Mouse (Mus musculus) left cerebral cortex, adult 18-20 months (tissue): Measurements from ENCODE around the gene Cpe. TPM values are rescaled to one million over a fixed set of nuclear protein-coding genes. Genes with fewer than 3 reads are reported as not detected.

ENCODE experiments used
- DNase-seq, 2 experiments: peaks; one replicate each; pipeline ENCODE4 v3.0.0; 2021 to 2022; ENCODE audit warnings: low spot score in 2 of 2, mixed read lengths in 1 of 2
- total RNA-seq, 2 experiments: library from RNA; stranded (reverse); gene quantifications; 2 replicates each; pipeline ENCODE4 v1.2.3; 2021

The Cpe gene
- total RNA-seq, 2 experiments from 2014 or later: 1,840 to 1,955 TPM

DNA sequence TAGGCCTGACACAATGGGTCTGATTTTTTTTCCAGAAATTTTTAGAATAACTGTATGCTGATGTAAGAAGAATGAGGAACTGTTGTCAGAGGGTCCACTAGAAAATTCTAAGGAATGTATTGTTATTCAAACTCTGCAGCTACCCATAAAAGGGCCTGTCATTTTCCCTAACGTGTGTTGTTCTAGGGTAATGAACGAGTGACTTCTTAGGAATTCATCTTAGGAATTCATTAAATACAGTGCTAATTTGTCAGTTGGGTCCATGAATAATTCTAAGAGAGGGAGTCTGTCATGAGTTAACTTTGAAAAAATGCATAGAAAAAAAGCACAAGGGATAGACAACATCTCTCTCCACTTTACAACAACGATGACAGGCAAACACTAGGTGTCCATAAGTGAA, 110.0 kb downstream of the Cpe start:
- DNase-seq: no peak

- DNase-seq: no peak
Observed at GRCm38 (mm10) chr8:64578221-64578620, 114.6 kb downstream of the Cpe start.

DNA sequence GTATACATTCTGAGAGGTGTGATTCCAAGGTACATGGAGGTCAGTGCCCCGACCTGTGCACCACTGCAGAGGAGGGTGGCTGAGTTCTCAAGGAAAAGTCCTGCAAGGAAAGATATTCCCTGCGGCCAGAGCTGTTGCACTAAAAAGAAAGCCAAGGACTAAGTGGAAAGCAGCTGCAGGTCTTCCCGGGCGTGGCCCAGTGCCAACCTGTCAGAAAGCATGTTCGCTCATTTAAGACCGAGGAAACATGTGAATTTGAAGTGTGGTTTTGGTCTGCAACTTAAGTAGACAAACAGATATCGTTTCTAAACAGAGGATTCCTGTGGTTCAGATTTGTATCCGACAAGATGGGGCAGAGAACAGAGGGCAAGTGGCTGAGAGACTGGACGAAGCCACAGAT, 117.9 kb downstream of the Cpe start:
- DNase-seq: no peak

DNA sequence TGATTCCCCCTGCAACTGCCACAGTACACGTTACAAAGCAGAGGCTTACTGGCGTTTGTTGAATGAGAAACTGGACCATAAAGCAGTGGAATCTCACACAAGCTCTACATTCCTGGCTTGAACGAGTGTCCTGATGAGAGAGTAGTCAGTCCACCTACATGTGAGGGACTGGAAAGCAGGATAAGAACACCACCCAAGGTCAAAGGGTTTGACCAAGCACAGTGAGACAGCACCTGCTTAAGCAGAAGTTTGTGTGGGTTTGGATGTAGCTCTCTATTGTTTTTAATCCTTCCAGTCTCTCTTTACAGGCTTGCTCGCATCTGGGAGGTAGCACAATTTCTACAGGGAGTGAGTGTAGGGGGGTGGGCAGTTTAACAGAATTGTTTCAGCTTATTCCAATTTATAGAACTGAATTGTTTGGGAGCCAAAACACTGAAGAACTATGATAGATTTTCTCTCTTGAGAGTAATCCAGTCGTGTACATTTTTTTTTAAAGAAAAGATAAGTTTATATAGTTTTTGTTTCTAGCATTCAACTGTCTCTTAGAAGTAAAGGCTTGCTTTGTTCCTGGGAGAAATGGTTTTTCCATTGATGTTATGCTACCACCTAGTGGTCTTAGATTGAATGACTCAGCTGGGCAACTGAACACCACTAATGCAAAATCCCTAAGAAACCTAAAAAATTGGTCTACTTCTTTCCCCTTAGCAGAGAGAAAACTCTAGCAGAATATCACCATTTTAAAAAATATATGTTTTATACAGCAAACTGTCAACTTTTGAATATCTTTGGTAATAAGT, 144.6 kb downstream of the Cpe start:
- peak; percentile 16 to 30 for DNase-seq

GRCm38 (mm10) chr8:64543441-64543840, 149.4 kb downstream of the Cpe start:
- no peak for DNase-seq

Other genes with a start within 250 kb of the Cpe start
- 100 to 1,000 TPM in 1 of 2 experiments, 10 to 100 TPM in 1; 93.9 to 121 TPM for gene Msmo1, start 40.7 kb upstream of the Cpe start, total RNA-seq
- gene Klhl2, start 157.0 kb upstream of the Cpe start, total RNA-seq: 100 to 1,000 TPM; 157 to 168 TPM